Mouse (Mus musculus) kidney, adult 2 months (tissue): Measurements from ENCODE around the gene Tctn3.
"Not testable (repeated sequence)": the region's sequence is repeated elsewhere in the genome, so short reads cannot be mapped to it uniquely, and the experiment has no call there.

Experiments used
- CTCF ChIP-seq: fragments of 200-500 bp; conservative IDR thresholded peaks from 2 replicates; pipeline ENCODE4 v1.5.1; 2011; ENCODE audit warnings: low read depth, mild to moderate bottlenecking, control low read depth, low read length, moderate library complexity, mixed read lengths; ENCODE audit not compliant: insufficient read depth, insufficient read length
- POLR2A ChIP-seq: fragments of 200-500 bp; IDR thresholded peaks from one replicate; pipeline ENCODE4 v1.6.1; 2011; ENCODE audit warnings: low read depth, low read length, control low read depth

GRCm38 (mm10) chr19:40621616-40622015 is 9.6 kb upstream of the Tctn3 start:
- not testable (repeated sequence) for TF ChIP-seq CTCF, POLR2A
